Mouse (Mus musculus): Measurements from ENCODE around the gene Pdzd3.

DNA sequence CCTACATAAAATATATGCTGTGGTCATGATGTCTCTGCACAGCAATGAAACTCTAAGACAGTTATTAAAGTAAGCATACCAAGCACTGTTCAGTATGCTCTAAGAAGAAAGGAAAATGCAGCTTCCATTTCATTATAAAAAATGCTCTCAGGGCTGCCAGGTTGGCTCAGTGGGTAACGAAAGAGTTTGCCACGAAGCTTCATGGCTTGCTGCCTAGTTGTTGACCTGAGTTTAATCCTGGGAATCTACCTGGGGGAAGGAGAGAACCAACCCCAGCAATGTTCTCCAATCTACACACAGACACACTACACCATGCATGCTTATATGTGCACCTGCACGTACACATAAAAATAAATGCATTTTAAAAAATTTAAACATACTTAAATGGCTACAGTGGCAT, 52.1 kb downstream of the Pdzd3 start:
- TF ChIP-seq CTCF (IDR thresholded peaks at IDR 0.05) (no peak), EP300 (IDR thresholded peaks at IDR 0.05; ENCODE audit: insufficient read depth, low read depth, low read length) (no peak)
